Mouse (Mus musculus) stomach, adult 2 months (tissue): ENCODE data around the gene Marcks. TPM values are rescaled to one million over a fixed set of nuclear protein-coding genes. Genes with fewer than 3 reads are reported as not detected.

ENCODE experiments used
- polyA plus RNA-seq: library from polyadenylated mRNA; depleted of rRNA; stranded (reverse); fragments of >200 nt; gene quantifications from 2 replicates; pipeline ENCODE4 v1.2.3, GENCODE M21; 2012; rRNA removed

Gene Marcks
- polyA plus RNA-seq, result 11.1 and 11.4 TPM in 2 replicates

DNA sequence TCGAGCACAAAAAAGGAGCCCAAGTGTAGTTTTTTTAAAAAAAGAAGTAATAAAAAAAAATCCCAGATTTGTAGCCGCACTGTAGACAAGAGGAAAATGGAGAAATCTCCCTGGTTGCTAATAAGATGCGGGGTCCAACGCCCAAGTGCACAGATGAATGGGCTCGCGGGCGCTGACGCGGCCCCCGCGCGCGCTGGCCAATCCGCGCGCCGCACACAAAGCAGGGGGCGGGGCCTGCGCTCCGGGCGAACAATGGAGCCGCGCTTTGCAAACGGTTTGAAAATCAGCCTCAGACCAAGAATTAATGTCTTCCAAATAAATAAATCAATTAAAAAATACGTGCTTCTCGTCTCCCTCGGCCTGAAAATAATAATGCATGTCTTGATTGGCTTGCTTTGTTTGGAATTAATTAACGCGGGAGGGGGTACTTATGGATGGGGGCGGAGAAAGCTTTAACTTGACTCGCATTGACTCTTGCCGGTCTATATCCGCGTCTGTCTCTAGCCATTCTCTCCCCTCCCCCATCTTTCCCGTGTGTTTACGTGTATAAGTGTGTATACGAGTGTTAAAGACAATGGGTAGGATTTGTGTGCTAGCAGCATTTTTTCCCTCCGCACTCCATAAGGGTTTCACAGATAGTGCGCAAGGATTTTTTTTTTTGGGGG is at the start of gene Marcks:
Marcks (minus strand) TSS at position 143 of the 665 bp plus-strand sequence.

Other genes starting within 250 kb of the Marcks start
- gene Hdac2, start 164.4 kb downstream of the Marcks start, polyA plus RNA-seq, result 3.6 and 5.4 TPM in 2 replicates